Mouse (Mus musculus): Measurements from ENCODE around the gene Iqsec1. TPM values are rescaled to one million over a fixed set of nuclear protein-coding genes. Genes with fewer than 3 reads are reported as not detected.

Iqsec1 gene
- polyA plus RNA-seq, 1 experiment = 124 TPM

DNA sequence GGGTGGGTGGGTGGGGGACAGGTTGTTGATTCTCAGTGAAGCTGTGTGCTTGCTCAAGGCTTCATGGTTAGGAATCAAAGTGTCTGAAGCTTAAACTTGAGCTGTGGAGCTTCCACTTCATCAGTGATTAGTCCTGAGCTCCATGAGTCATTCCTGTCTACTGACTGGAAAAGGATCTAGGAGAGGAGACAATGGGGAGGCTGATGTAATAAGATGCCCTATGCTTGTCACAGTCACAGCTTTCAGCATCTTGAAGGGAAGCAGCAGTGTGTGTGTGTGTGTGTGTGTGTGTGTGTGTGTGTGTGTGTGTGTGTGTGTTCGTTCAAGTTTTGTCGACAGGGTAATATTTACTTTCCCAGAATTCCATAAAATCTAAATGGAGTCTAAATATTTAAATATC lies 84.3 kb downstream of the Iqsec1 start:
- Histone ChIP-seq H3K27ac (ENCODE audit: control insufficient read depth, insufficient read depth, low read length) (no peak overlapping the region), H3K4me3 (ENCODE audit: control insufficient read depth, insufficient read depth, low read length) (no peak overlapping the region), H3K27me3 (ENCODE audit: control insufficient read depth, insufficient read depth, low read length) (no peaks in the 10 kb centered on the region), H3K36me3 (ENCODE audit: control insufficient read depth, insufficient read depth, low read length) (no peaks in the 10 kb centered on the region), H3K4me1 (replicated peaks; ENCODE audit: control insufficient read depth, insufficient read depth, low read length) (no peaks in the 10 kb centered on the region)
- DNase-seq = no peak
- WGBS = 97% methylated on average over 2 of the region's 2 CpGs
- TF ChIP-seq CTCF (IDR thresholded peaks at IDR 0.05; ENCODE audit: borderline replicate concordance, control insufficient read depth, extremely low read depth, insufficient read depth, low read length, poor library complexity) = no peak
- no peak for TF ChIP-seq POLR2A (IDR thresholded peaks at IDR 0.05; ENCODE audit: control insufficient read depth, extremely low read depth, insufficient read depth, low read length, poor library complexity)

GRCm38 (mm10) chr6:90900302-90900701 lies 88.2 kb downstream of the Iqsec1 start:
- Histone ChIP-seq H3K27ac (ENCODE audit: control insufficient read depth, insufficient read depth, low read length) (no peak overlapping the region), H3K4me3 (ENCODE audit: control insufficient read depth, insufficient read depth, low read length) (no peak overlapping the region), H3K36me3 (ENCODE audit: control insufficient read depth, insufficient read depth, low read length) (no peaks in the 10 kb centered on the region), H3K27me3 (ENCODE audit: control insufficient read depth, insufficient read depth, low read length) (no peaks in the 10 kb centered on the region), H3K4me1 (replicated peaks; ENCODE audit: control insufficient read depth, insufficient read depth, low read length) (no peaks in the 10 kb centered on the region)
- TF ChIP-seq CTCF (IDR thresholded peaks at IDR 0.05; ENCODE audit: borderline replicate concordance, control insufficient read depth, extremely low read depth, insufficient read depth, low read length, poor library complexity) (no peak), POLR2A (IDR thresholded peaks at IDR 0.05; ENCODE audit: control insufficient read depth, extremely low read depth, insufficient read depth, low read length, poor library complexity) (no peak)
- no peak for DNase-seq
- 82% methylated on average over 6 of the region's 6 CpGs for WGBS

- no peaks in the 10 kb centered on the region for H3K4me1 ChIP-seq (replicated peaks; ENCODE audit: control insufficient read depth, insufficient read depth, low read length)
- DNase-seq = no peak
- H3K36me3 ChIP-seq (ENCODE audit: control insufficient read depth, insufficient read depth, low read length) = no peaks in the 10 kb centered on the region
- no peak overlapping the region for H3K4me3 ChIP-seq (ENCODE audit: control insufficient read depth, insufficient read depth, low read length)
- 97% methylated on average over 1 of the region's 1 CpGs for WGBS
- no peaks in the 10 kb centered on the region for H3K27me3 ChIP-seq (ENCODE audit: control insufficient read depth, insufficient read depth, low read length)
- TF ChIP-seq CTCF (IDR thresholded peaks at IDR 0.05; ENCODE audit: borderline replicate concordance, control insufficient read depth, extremely low read depth, insufficient read depth, low read length, poor library complexity) = no peak
- no peak overlapping the region for H3K27ac ChIP-seq (ENCODE audit: control insufficient read depth, insufficient read depth, low read length)
These were observed 89.2 kb downstream of the Iqsec1 start for GRCm38 (mm10) chr6:90899266-90899665.

GRCm38 (mm10) chr6:90898107-90898506 lies 90.4 kb downstream of the Iqsec1 start:
- DNase-seq = no peak
- WGBS = 12% methylated on average over 1 of the region's 1 CpGs

GRCm38 (mm10) chr6:90892401-90892800 lies 96.1 kb downstream of the Iqsec1 start:
- Histone ChIP-seq H3K27ac (ENCODE audit: control insufficient read depth, insufficient read depth, low read length) (no peak overlapping the region), H3K27me3 (ENCODE audit: control insufficient read depth, insufficient read depth, low read length) (no peaks in the 10 kb centered on the region), H3K4me1 (replicated peaks; ENCODE audit: control insufficient read depth, insufficient read depth, low read length) (no peaks in the 10 kb centered on the region), H3K4me3 (ENCODE audit: control insufficient read depth, insufficient read depth, low read length) (no peak overlapping the region), H3K36me3 (ENCODE audit: control insufficient read depth, insufficient read depth, low read length) (no peaks in the 10 kb centered on the region)
- TF ChIP-seq CTCF (IDR thresholded peaks at IDR 0.05; ENCODE audit: borderline replicate concordance, control insufficient read depth, extremely low read depth, insufficient read depth, low read length, poor library complexity) (no peak), POLR2A (IDR thresholded peaks at IDR 0.05; ENCODE audit: control insufficient read depth, extremely low read depth, insufficient read depth, low read length, poor library complexity) (no peak)
- DNase-seq = no peak
- WGBS = 88% methylated on average over 1 of the region's 1 CpGs

More at GRCm38 (mm10) chr6:90898107-90898506, 90.4 kb downstream of the Iqsec1 start:
- no peak overlapping the region for H3K27ac ChIP-seq (ENCODE audit: control insufficient read depth, insufficient read depth, low read length)
- TF ChIP-seq CTCF (IDR thresholded peaks at IDR 0.05; ENCODE audit: borderline replicate concordance, control insufficient read depth, extremely low read depth, insufficient read depth, low read length, poor library complexity) (no peak), POLR2A (IDR thresholded peaks at IDR 0.05; ENCODE audit: control insufficient read depth, extremely low read depth, insufficient read depth, low read length, poor library complexity) (no peak)
- no peaks in the 10 kb centered on the region for H3K4me1 ChIP-seq (replicated peaks; ENCODE audit: control insufficient read depth, insufficient read depth, low read length)
- H3K27me3 ChIP-seq (ENCODE audit: control insufficient read depth, insufficient read depth, low read length) = no peaks in the 10 kb centered on the region
- no peak overlapping the region for H3K4me3 ChIP-seq (ENCODE audit: control insufficient read depth, insufficient read depth, low read length)
- no peaks in the 10 kb centered on the region for H3K36me3 ChIP-seq (ENCODE audit: control insufficient read depth, insufficient read depth, low read length)

DNA sequence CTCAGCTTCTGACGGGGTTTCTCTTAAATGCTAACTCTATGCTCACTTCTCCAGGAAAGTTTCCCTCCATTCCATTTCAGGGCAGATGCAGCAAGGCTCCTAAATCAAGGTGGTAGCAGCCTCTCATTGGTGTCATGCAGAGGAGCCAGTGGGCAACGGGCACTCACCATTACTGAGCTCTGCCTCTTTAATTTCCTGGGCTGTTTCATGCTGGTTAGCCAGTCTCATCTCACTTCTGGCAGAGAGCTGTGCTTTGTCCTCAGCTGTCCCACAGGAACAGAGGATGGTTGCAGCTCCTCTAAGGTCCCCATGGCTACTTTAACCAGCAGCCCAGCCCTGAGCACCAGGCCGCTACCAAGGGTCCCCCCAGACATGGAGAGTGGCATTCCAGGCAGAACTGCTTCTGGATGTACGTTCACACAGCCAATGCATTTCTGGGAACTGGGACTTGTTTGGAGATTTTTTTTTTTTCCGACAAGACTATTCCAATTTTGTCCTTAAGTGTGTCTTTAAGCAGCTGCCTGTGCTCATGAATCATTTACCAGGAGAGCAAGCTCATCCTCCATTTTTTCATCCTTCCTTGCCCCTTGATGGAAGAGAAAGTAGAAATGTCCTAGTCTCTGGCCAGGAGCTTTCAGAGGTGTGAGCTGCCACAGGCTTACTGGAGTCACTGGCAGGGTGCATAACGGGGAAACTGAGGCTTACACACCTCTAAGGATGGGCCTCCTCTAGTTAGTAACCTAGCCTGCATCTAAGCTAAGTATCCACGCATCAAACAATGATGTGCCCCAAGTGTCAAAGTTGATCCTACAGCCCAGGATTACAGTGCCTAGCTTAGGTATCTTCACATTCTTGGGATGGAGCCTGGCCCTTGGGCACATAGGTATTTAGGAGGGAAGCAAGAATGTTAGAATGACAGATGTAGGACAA lies 98.9 kb downstream of the Iqsec1 start:
- Histone ChIP-seq H3K4me1 (replicated peaks; ENCODE audit: control insufficient read depth, insufficient read depth, low read length) (no peaks in the 10 kb centered on the region), H3K27me3 (ENCODE audit: control insufficient read depth, insufficient read depth, low read length) (no peaks in the 10 kb centered on the region), H3K4me3 (ENCODE audit: control insufficient read depth, insufficient read depth, low read length) (no peak overlapping the region), H3K36me3 (ENCODE audit: control insufficient read depth, insufficient read depth, low read length) (no peaks in the 10 kb centered on the region), H3K27ac (ENCODE audit: control insufficient read depth, insufficient read depth, low read length) (no peak overlapping the region)
- WGBS = 86% methylated on average over 7 of the region's 7 CpGs
- DNase-seq = no peak
- TF ChIP-seq CTCF (IDR thresholded peaks at IDR 0.05; ENCODE audit: borderline replicate concordance, control insufficient read depth, extremely low read depth, insufficient read depth, low read length, poor library complexity) (no peak), POLR2A (IDR thresholded peaks at IDR 0.05; ENCODE audit: control insufficient read depth, extremely low read depth, insufficient read depth, low read length, poor library complexity) (no peak)
